Mouse (Mus musculus): ENCODE data around the gene Epn3. TPM values are rescaled to one million over a fixed set of nuclear protein-coding genes. Genes with fewer than 3 reads are reported as not detected.
A peak's percentile ranks its signal among the peaks of the same experiment; 100 is the strongest.

Epn3 gene
- total and polyA plus RNA-seq, 2 experiments from 2014 or later, result 1.4 to 5.0 TPM

GRCm38 (mm10) chr11:94454756-94455155 is 45.0 kb downstream of the Epn3 start:
- Histone ChIP-seq H3K9me3 (ENCODE audit: low read length) (no peaks in the 10 kb centered on the region), H3K36me3 (ENCODE audit: insufficient read depth, low read length) (peaks cover 24% of the 10 kb centered on the region), H3K27ac (ENCODE audit: low read depth, low read length) (no peak overlapping the region), H3K4me3 (ENCODE audit: low read depth, low read length) (no peak overlapping the region), H3K9ac (replicated peaks; ENCODE audit: low read length, poor library complexity, severe bottlenecking) (no peak overlapping the region), H3K4me1 (ENCODE audit: insufficient read depth, low read length) (no peaks in the 10 kb centered on the region), H3K4me2 (ENCODE audit: low read depth, low read length, poor library complexity, severe bottlenecking) (no peak overlapping the region), H3K27me3 (ENCODE audit: insufficient read depth, low read length) (no peaks in the 10 kb centered on the region)
- ATAC-seq (ENCODE audit: low FRiP score) (no peak), DNase-seq (ENCODE audit: low spot score) (no peak)
- no peak for TF ChIP-seq CTCF (IDR thresholded peaks at IDR 0.05)
- WGBS, result 81% methylated on average over 5 of the region's 5 CpGs

- TF ChIP-seq CTCF (IDR thresholded peaks at IDR 0.05), result no peak
- Histone ChIP-seq H3K27me3 (ENCODE audit: insufficient read depth, low read length) (no peaks in the 10 kb centered on the region), H3K4me1 (ENCODE audit: insufficient read depth, low read length) (peaks cover 3% of the 10 kb centered on the region; the same call in 1 of the 2 replicates), H3K9me3 (ENCODE audit: low read length) (no peaks in the 10 kb centered on the region), H3K36me3 (ENCODE audit: insufficient read depth, low read length) (peaks cover 3% of the 10 kb centered on the region; the same call in 1 of the 2 replicates), H3K9ac (replicated peaks; ENCODE audit: low read length, poor library complexity, severe bottlenecking) (no peak overlapping the region), H3K4me3 (ENCODE audit: low read depth, low read length) (no peak overlapping the region), H3K4me2 (ENCODE audit: low read depth, low read length, poor library complexity, severe bottlenecking) (no peak overlapping the region), H3K27ac (ENCODE audit: low read depth, low read length) (no peak overlapping the region)
- ATAC-seq (ENCODE audit: low FRiP score) (no peak), DNase-seq (ENCODE audit: low spot score) (no peak)
- WGBS, result 69% methylated on average over 12 of the region's 12 CpGs
Measured at GRCm38 (mm10) chr11:94451091-94451773, 48.5 kb downstream of the Epn3 start.

- WGBS, result 43% methylated on average over 5 of the region's 5 CpGs
- Histone ChIP-seq H3K9ac (replicated peaks; ENCODE audit: low read length, poor library complexity, severe bottlenecking) (no peak overlapping the region), H3K36me3 (ENCODE audit: insufficient read depth, low read length) (no peaks in the 10 kb centered on the region; the same call in 1 of the 2 replicates), H3K4me3 (ENCODE audit: low read depth, low read length) (no peak overlapping the region), H3K4me1 (ENCODE audit: insufficient read depth, low read length) (peaks cover 3% of the 10 kb centered on the region; the same call in 1 of the 2 replicates), H3K27me3 (ENCODE audit: insufficient read depth, low read length) (no peaks in the 10 kb centered on the region), H3K4me2 (ENCODE audit: low read depth, low read length, poor library complexity, severe bottlenecking) (no peak overlapping the region), H3K27ac (ENCODE audit: low read depth, low read length) (no peak overlapping the region), H3K9me3 (ENCODE audit: low read length) (no peaks in the 10 kb centered on the region)
- no peak for TF ChIP-seq CTCF (IDR thresholded peaks at IDR 0.05)
- ATAC-seq (ENCODE audit: low FRiP score) (no peak), DNase-seq (ENCODE audit: low spot score) (no peak)
Measured at GRCm38 (mm10) chr11:94449886-94450285, 49.9 kb downstream of the Epn3 start.

GRCm38 (mm10) chr11:94449239-94449638 is 50.5 kb downstream of the Epn3 start:
- H3K9ac ChIP-seq (replicated peaks; ENCODE audit: low read length, poor library complexity, severe bottlenecking), result no peak overlapping the region
- no peaks in the 10 kb centered on the region; the same call in 1 of the 2 replicates for H3K36me3 ChIP-seq (ENCODE audit: insufficient read depth, low read length)
- WGBS, result 22% methylated on average over 7 of the region's 8 CpGs
- H3K27ac ChIP-seq (ENCODE audit: low read depth, low read length), result 0 out of 2 replicates have a peak overlapping the region, but pooled peaks have one; percentile 32
- H3K4me1 ChIP-seq (ENCODE audit: insufficient read depth, low read length), result peaks cover 3% of the 10 kb centered on the region; the same call in 1 of the 2 replicates
- H3K9me3 ChIP-seq (ENCODE audit: low read length), result no peaks in the 10 kb centered on the region
- no peak overlapping the region for H3K4me2 ChIP-seq (ENCODE audit: low read depth, low read length, poor library complexity, severe bottlenecking)
- DNase-seq (ENCODE audit: low spot score) (peak; percentile 39), ATAC-seq (ENCODE audit: low FRiP score) (no peak)
- H3K27me3 ChIP-seq (ENCODE audit: insufficient read depth, low read length), result no peaks in the 10 kb centered on the region
- TF ChIP-seq CTCF (IDR thresholded peaks at IDR 0.05), result no peak
- no peak overlapping the region for H3K4me3 ChIP-seq (ENCODE audit: low read depth, low read length)

- Histone ChIP-seq H3K9me3 (ENCODE audit: low read length) (no peaks in the 10 kb centered on the region), H3K27ac (ENCODE audit: low read depth, low read length) (no peak overlapping the region), H3K4me2 (ENCODE audit: low read depth, low read length, poor library complexity, severe bottlenecking) (no peak overlapping the region), H3K27me3 (ENCODE audit: insufficient read depth, low read length) (no peaks in the 10 kb centered on the region), H3K4me3 (ENCODE audit: low read depth, low read length) (no peak overlapping the region), H3K36me3 (ENCODE audit: insufficient read depth, low read length) (peaks cover 4% of the 10 kb centered on the region; the same call in 1 of the 2 replicates), H3K4me1 (ENCODE audit: insufficient read depth, low read length) (peaks cover 3% of the 10 kb centered on the region; the same call in 1 of the 2 replicates), H3K9ac (replicated peaks; ENCODE audit: low read length, poor library complexity, severe bottlenecking) (no peak overlapping the region)
- ATAC-seq (ENCODE audit: low FRiP score) (no peak), DNase-seq (ENCODE audit: low spot score) (no peak)
- WGBS, result 14% methylated on average over 3 of the region's 3 CpGs
- TF ChIP-seq CTCF (IDR thresholded peaks at IDR 0.05), result no peak
Measured at GRCm38 (mm10) chr11:94447017-94447416, 52.8 kb downstream of the Epn3 start.

GRCm38 (mm10) chr11:94445300-94445699 is 54.5 kb downstream of the Epn3 start:
- no peak overlapping the region for H3K27ac ChIP-seq (ENCODE audit: low read depth, low read length)
- H3K4me1 ChIP-seq (ENCODE audit: insufficient read depth, low read length), result peaks cover 15% of the 10 kb centered on the region; the same call in 1 of the 2 replicates

More at GRCm38 (mm10) chr11:94445300-94445699, 54.5 kb downstream of the Epn3 start:
- no peaks in the 10 kb centered on the region for H3K27me3 ChIP-seq (ENCODE audit: insufficient read depth, low read length)
- WGBS, result 39% methylated on average over 4 of the region's 4 CpGs
- no peak for TF ChIP-seq CTCF (IDR thresholded peaks at IDR 0.05)
- H3K36me3 ChIP-seq (ENCODE audit: insufficient read depth, low read length), result peaks cover 4% of the 10 kb centered on the region; the same call in 1 of the 2 replicates
- no peak for DNase-seq (ENCODE audit: low spot score)
- H3K4me3 ChIP-seq (ENCODE audit: low read depth, low read length), result no peak overlapping the region
- no peak overlapping the region for H3K4me2 ChIP-seq (ENCODE audit: low read depth, low read length, poor library complexity, severe bottlenecking)
- ATAC-seq (ENCODE audit: low FRiP score), result no peak
- no peaks in the 10 kb centered on the region for H3K9me3 ChIP-seq (ENCODE audit: low read length)
- no peak overlapping the region for H3K9ac ChIP-seq (replicated peaks; ENCODE audit: low read length, poor library complexity, severe bottlenecking)
